Comparison of ENCODE assay signal across 20 mouse cellular contexts in the genomic region with DNA sequence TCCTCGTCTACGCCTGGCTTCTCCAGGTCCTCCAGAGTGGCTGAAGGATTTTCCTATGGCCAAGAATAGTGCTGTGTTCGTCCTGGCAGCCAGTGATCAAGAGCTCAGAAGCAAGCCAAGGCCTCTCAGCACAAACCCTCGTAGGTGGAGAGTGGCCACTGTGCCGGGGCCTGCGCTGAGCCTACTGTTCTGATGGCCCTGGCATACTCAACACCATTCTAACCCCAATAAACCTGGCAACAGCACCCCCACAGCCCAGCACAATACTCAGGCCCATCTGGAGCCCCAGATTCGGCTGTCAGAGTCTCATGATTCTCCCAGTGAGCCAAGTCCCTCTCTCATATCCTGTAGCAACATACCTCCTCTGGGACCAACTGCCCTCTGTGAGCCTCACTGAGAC. TPM values are rescaled to one million over a fixed set of nuclear protein-coding genes. Genes with fewer than 3 reads are reported as not detected.
DNase-seq lines count a peak whose midpoint lies in the region; ATAC-seq and TF ChIP-seq lines count a peak whose summit lies in the region.
"Had no signal": no experiment of that assay in that cellular context is flagged by ENCODE, and none has a peak within 500 bp of the region (broad histone marks: within the 10 kb centered on the region; RNA-seq: fewer than 3 reads in every experiment).

No protein-coding gene starts in this region.

- peak overlapping the region; percentile 66 for H3K27ac ChIP-seq in gastrocnemius, adult 2 months
- no peak overlapping the region for H3K27ac ChIP-seq in midbrain, embryonic 13.5 days
- no peak overlapping the region for H3K27ac ChIP-seq in midbrain, embryonic 16.5 days (ENCODE audit: low read length)
- no peak overlapping the region for H3K27ac ChIP-seq in heart, embryonic 10.5 days
- H3K27ac ChIP-seq: forebrain, embryonic 15.5 days; hindbrain, embryonic 12.5 days had no signal

- peak; percentile 76 for DNase-seq in cerebellum, adult 11-12 months
- no peak for DNase-seq in cerebellum, adult 8-10 months
- peak; percentile 44 for DNase-seq in gastrocnemius, adult 2 months
- no peak for DNase-seq in gastrocnemius, postnatal 10 days
- peak; percentile 53 to 62 for DNase-seq in cerebellum, postnatal 25 days
- no peak for DNase-seq in heart, embryonic 10.5 days (ENCODE audit: low spot score)
- DNase-seq: adrenal gland, adult 2 months; adrenal gland, postnatal 25 days; gastrocnemius, postnatal 36 days; heart, adult 11 months; heart, postnatal 10 days; heart, postnatal 4 days; kidney, adult 8-10 months had no signal

- WGBS in midbrain, embryonic 13.5 days: 92% methylated on average over 7 of the region's 7 CpGs
- 90% methylated on average over 7 of the region's 7 CpGs for WGBS in midbrain, embryonic 16.5 days
- WGBS in heart, embryonic 10.5 days: 88% methylated on average over 7 of the region's 7 CpGs

- intact Hi-C loops in gastrocnemius, adult 2 months (cut with DNase I): loop anchor here (5.0 kb wide), 1 partner anchor 167 kb away; a partner anchor contains a TSS

- no peak for TF ChIP-seq CTCF in gastrocnemius, adult 2 months (IDR thresholded peaks at IDR 0.05)

- no peak for ATAC-seq in midbrain, embryonic 13.5 days
- no peak for ATAC-seq in midbrain, embryonic 16.5 days
- ATAC-seq: forebrain, embryonic 15.5 days; hindbrain, embryonic 16.5 days; inflammation-experienced regulatory T-cells, adult 6 months; intestine, postnatal 0 days had no signal

- no peaks in the 10 kb centered on the region for H3K4me1 ChIP-seq in midbrain, embryonic 13.5 days (replicated peaks)
- H3K4me1 ChIP-seq in midbrain, embryonic 16.5 days (ENCODE audit: control insufficient read depth, insufficient read depth, low read length): no peaks in the 10 kb centered on the region
- peaks cover 16% of the 10 kb centered on the region for H3K4me1 ChIP-seq in heart, embryonic 10.5 days

- H3K4me3 ChIP-seq in gastrocnemius, adult 2 months: no peak overlapping the region
- no peak overlapping the region for H3K4me3 ChIP-seq in midbrain, embryonic 13.5 days (replicated peaks)
- H3K4me3 ChIP-seq in midbrain, embryonic 16.5 days (ENCODE audit: low read depth, low read length): no peak overlapping the region
- H3K4me3 ChIP-seq in heart, embryonic 10.5 days: no peak overlapping the region
- H3K4me3 ChIP-seq: forebrain, embryonic 15.5 days; hindbrain, embryonic 12.5 days had no signal

- no peak overlapping the region for H3K4me2 ChIP-seq in midbrain, embryonic 13.5 days (replicated peaks)
- no peak overlapping the region for H3K4me2 ChIP-seq in midbrain, embryonic 16.5 days (ENCODE audit: low read length)
- H3K4me2 ChIP-seq: forebrain, embryonic 15.5 days; hindbrain, embryonic 12.5 days had no signal

- H3K36me3 ChIP-seq in midbrain, embryonic 13.5 days: peaks cover 88% of the 10 kb centered on the region
- H3K36me3 ChIP-seq in midbrain, embryonic 16.5 days (ENCODE audit: control insufficient read depth, insufficient read depth, low read length): peaks cover 56% of the 10 kb centered on the region
- H3K36me3 ChIP-seq in heart, embryonic 10.5 days: peaks cover 85% of the 10 kb centered on the region

- H3K9me3 ChIP-seq in midbrain, embryonic 13.5 days: no peaks in the 10 kb centered on the region
- H3K9me3 ChIP-seq in midbrain, embryonic 16.5 days (replicated peaks; ENCODE audit: control insufficient read depth, low read length, poor library complexity, severe bottlenecking): no peaks in the 10 kb centered on the region
- no peaks in the 10 kb centered on the region for H3K9me3 ChIP-seq in heart, embryonic 10.5 days
- H3K9me3 ChIP-seq: forebrain, embryonic 15.5 days; hindbrain, embryonic 12.5 days had no signal

- H3K27me3 ChIP-seq in midbrain, embryonic 13.5 days: no peaks in the 10 kb centered on the region
- H3K27me3 ChIP-seq in midbrain, embryonic 16.5 days (ENCODE audit: control insufficient read depth, insufficient read depth, low read depth, low read length): no peaks in the 10 kb centered on the region
- no peaks in the 10 kb centered on the region for H3K27me3 ChIP-seq in heart, embryonic 10.5 days (ENCODE audit: insufficient read depth, poor library complexity, severe bottlenecking)
- H3K27me3 ChIP-seq: forebrain, embryonic 15.5 days; hindbrain, embryonic 12.5 days had no signal

- H3K9ac ChIP-seq in midbrain, embryonic 13.5 days (replicated peaks): 0 out of 2 replicates have a peak overlapping the region, but pooled peaks have one; percentile 4
- no peak overlapping the region for H3K9ac ChIP-seq in midbrain, embryonic 16.5 days (ENCODE audit: low read depth, low read length)
- H3K9ac ChIP-seq: forebrain, embryonic 15.5 days; hindbrain, embryonic 12.5 days had no signal

RNA-seq across cellular contexts. Expression of a gene that starts 11.0 kb away (rescaled TPM):
- 1 to 10 TPM in 1 of 2 experiments, not detected in 1; 1.0 TPM for total RNA-seq in gastrocnemius, adult 2 months (2021)
- total RNA-seq in gastrocnemius, postnatal 10 days (2021): 1 to 10 TPM; 3.9 to 5.3 TPM
- polyA plus RNA-seq in midbrain, embryonic 13.5 days (2015; fragmentation: Nextera tagmentation; extraction: Ambion mirVana): 3.7 and 6.0 TPM in 2 replicates
- 2.5 and 7.0 TPM in 2 replicates for polyA plus RNA-seq in midbrain, embryonic 16.5 days (2015; fragmentation: Nextera tagmentation; extraction: Ambion mirVana)
- 1.9 and 4.2 TPM in 2 replicates for polyA plus RNA-seq in heart, embryonic 10.5 days (2016; fragmentation: Nextera tagmentation; extraction: Ambion mirVana)
- total RNA-seq: adrenal gland, postnatal 25 days had no signal
- polyA plus RNA-seq: intestine, postnatal 0 days had no signal

RNA-seq across cellular contexts. Expression of a gene that starts 12.4 kb away (rescaled TPM):
- 10 to 100 TPM; 28.1 to 35.1 TPM for total RNA-seq in gastrocnemius, adult 2 months (2021)
- 10 to 100 TPM; 34.2 to 37.3 TPM for total RNA-seq in gastrocnemius, postnatal 10 days (2021)
- polyA plus RNA-seq in midbrain, embryonic 13.5 days (2015; fragmentation: Nextera tagmentation; extraction: Ambion mirVana): 15.5 and 18.1 TPM in 2 replicates
- 11.3 and 11.6 TPM in 2 replicates for polyA plus RNA-seq in midbrain, embryonic 16.5 days (2015; fragmentation: Nextera tagmentation; extraction: Ambion mirVana)
- 14.5 and 19.8 TPM in 2 replicates for polyA plus RNA-seq in heart, embryonic 10.5 days (2016; fragmentation: Nextera tagmentation; extraction: Ambion mirVana)

RNA-seq across cellular contexts. Expression of a gene that starts 25.1 kb away (rescaled TPM):
- total RNA-seq in gastrocnemius, adult 2 months (2021): 10 to 100 TPM; 14.0 to 23.3 TPM
- 10 to 100 TPM; 20.0 to 23.6 TPM for total RNA-seq in gastrocnemius, postnatal 10 days (2021)
- polyA plus RNA-seq in midbrain, embryonic 13.5 days (2015; fragmentation: Nextera tagmentation; extraction: Ambion mirVana): 23.7 and 26.2 TPM in 2 replicates
- 40.3 and 42.1 TPM in 2 replicates for polyA plus RNA-seq in midbrain, embryonic 16.5 days (2015; fragmentation: Nextera tagmentation; extraction: Ambion mirVana)
- 1.4 TPM in 2 replicates for polyA plus RNA-seq in heart, embryonic 10.5 days (2016; fragmentation: Nextera tagmentation; extraction: Ambion mirVana)
- polyA plus RNA-seq: inflammation-experienced regulatory T-cells, adult 6 months had no signal

RNA-seq across cellular contexts. Expression of a gene that starts 32.7 kb away (rescaled TPM):
- total RNA-seq in gastrocnemius, adult 2 months (2021): 10 to 100 TPM in 1 of 2 experiments, 1 to 10 TPM in 1; 5.5 to 31.2 TPM
- 10 to 100 TPM; 18.4 to 20.2 TPM for total RNA-seq in gastrocnemius, postnatal 10 days (2021)
- polyA plus RNA-seq in midbrain, embryonic 13.5 days (2015; fragmentation: Nextera tagmentation; extraction: Ambion mirVana): 0.21 and 0.42 TPM in 2 replicates
- 0.36 and 0.47 TPM in 2 replicates for polyA plus RNA-seq in midbrain, embryonic 16.5 days (2015; fragmentation: Nextera tagmentation; extraction: Ambion mirVana)
- 0.43 and 1.2 TPM in 2 replicates for polyA plus RNA-seq in heart, embryonic 10.5 days (2016; fragmentation: Nextera tagmentation; extraction: Ambion mirVana)

RNA-seq across cellular contexts. Expression of a gene that starts 38.3 kb away (rescaled TPM):
- total RNA-seq in gastrocnemius, adult 2 months (2021): 100 to 1,000 TPM; 118 to 128 TPM
- 100 to 1,000 TPM; 140 to 158 TPM for total RNA-seq in gastrocnemius, postnatal 10 days (2021)
- 273 and 290 TPM in 2 replicates for polyA plus RNA-seq in midbrain, embryonic 13.5 days (2015; fragmentation: Nextera tagmentation; extraction: Ambion mirVana)
- polyA plus RNA-seq in midbrain, embryonic 16.5 days (2015; fragmentation: Nextera tagmentation; extraction: Ambion mirVana): 261 and 268 TPM in 2 replicates
- polyA plus RNA-seq in heart, embryonic 10.5 days (2016; fragmentation: Nextera tagmentation; extraction: Ambion mirVana): 379 and 398 TPM in 2 replicates

Comparison
In these comparisons a context has a peak if more than half of its experiments do, and no peak if none do; other contexts are left out.
1. DNase-seq: peak in cerebellum, adult 11-12 months (single experiment), gastrocnemius, adult 2 months (single experiment) and cerebellum, postnatal 25 days (2 of 2); none in cerebellum, adult 8-10 months (single experiment), gastrocnemius, postnatal 10 days (single experiment) and heart, embryonic 10.5 days (single experiment).
2. RNA of a gene that starts 25.1 kb away (polyA plus RNA-seq): 40.3 to 42.1 TPM in midbrain, embryonic 16.5 days and 23.7 to 26.2 TPM in midbrain, embryonic 13.5 days; 1.4 TPM in heart, embryonic 10.5 days; every median in the first group is over 10 times any median in the second.